Mouse (Mus musculus) lung, postnatal 0 days (tissue): ENCODE measurements around the gene Pstpip1.

ENCODE experiments used
- CTCF ChIP-seq: IDR thresholded peaks from 2 replicates; pipeline ENCODE4 v1.5.1; 2016; ENCODE audit warnings: antibody characterized with exemption, mild to moderate bottlenecking
- EP300 ChIP-seq: IDR thresholded peaks from 2 replicates; pipeline ENCODE4 v1.6.1; 2016; ENCODE audit warnings: antibody characterized with exemption, mild to moderate bottlenecking, control low read depth

DNA sequence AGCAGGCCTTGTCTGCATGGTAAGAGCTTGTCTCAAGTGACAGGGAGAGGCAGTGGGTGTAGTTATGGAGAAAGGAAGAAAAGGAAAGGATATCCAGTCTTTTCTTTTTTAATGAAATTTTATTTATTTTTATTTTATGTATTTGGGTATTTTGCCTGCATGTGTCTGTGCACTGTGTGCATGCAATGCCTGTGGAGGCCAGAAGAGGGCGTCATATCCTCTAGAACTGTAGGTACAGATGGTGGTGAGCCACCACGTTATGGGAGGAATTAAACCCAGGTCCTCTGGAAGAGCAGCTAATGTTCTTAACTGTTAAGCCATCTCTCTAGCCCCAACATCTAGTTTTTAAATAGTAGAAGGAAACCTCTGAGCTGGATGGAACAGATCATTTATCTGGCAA is 2.3 kb downstream of the Pstpip1 start:
- TF ChIP-seq CTCF (peak; percentile 59), EP300 (no peak)
